In the genomic region with DNA sequence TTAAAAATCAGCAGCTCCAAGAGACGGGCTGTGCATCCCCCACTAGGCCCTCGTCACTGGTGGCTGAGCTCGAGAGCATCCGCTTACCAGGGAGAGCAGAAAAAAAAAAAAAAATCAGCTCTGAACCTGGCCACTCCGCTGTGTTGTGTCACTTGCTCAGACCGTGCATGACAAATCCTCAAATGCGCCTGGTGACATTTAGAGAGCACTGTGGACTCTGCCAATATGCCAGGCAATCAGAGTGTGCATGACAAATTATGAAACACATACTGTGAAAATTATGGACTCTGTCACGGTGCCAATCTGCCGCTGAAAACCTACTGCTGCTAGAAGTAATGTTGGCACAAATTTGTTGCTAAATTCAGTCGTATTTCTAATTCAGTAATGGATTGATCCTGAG, we compare ENCODE assay signal across 8 mouse cellular contexts.
DNase-seq lines count a peak whose midpoint lies in the region; ATAC-seq lines count a peak whose summit lies in the region.
"Had no signal": no experiment of that assay in that cellular context is flagged by ENCODE, and none has a peak within 500 bp of the region (broad histone marks: within the 10 kb centered on the region; RNA-seq: fewer than 3 reads in every experiment).

No protein-coding gene starts in this region.

- H3K27ac ChIP-seq in midbrain, embryonic 14.5 days (replicated peaks; ENCODE audit: low read depth, low read length) = peak overlapping the region; percentile 66

- 0 out of 2 replicates have a peak, but pooled peaks cover 13% of the 10 kb centered on the region for H3K4me1 ChIP-seq in midbrain, embryonic 14.5 days (ENCODE audit: control insufficient read depth, insufficient read depth, low read length)

- peak; percentile 76; the same call in 1 of the 2 replicates for ATAC-seq in midbrain, embryonic 14.5 days (ENCODE audit: low FRiP score, low TSS enrichment)
- no peak for ATAC-seq in megakaryocyte-erythroid progenitor cell, adult 5-6 weeks (replicated peaks; ENCODE audit: low FRiP score, low TSS enrichment, poor library complexity, severe bottlenecking)

- no peak overlapping the region for H3K4me2 ChIP-seq in midbrain, embryonic 14.5 days (ENCODE audit: low read length)

- 32% methylated on average over 10 of the region's 10 CpGs for WGBS in midbrain, embryonic 14.5 days

- no peak overlapping the region for H3K9ac ChIP-seq in midbrain, embryonic 14.5 days (replicated peaks; ENCODE audit: low read length)

- H3K4me3 ChIP-seq in midbrain, embryonic 14.5 days (replicated peaks; ENCODE audit: low read depth, low read length) = no peak overlapping the region
- H3K4me3 ChIP-seq: erythroblast, embryonic 14.5 days had no signal

- H3K9me3 ChIP-seq in midbrain, embryonic 14.5 days (ENCODE audit: control insufficient read depth, low read length) = no peaks in the 10 kb centered on the region

- peak; percentile 61 for DNase-seq in adrenal gland, postnatal 14 days
- DNase-seq in brain, embryonic 18.5 days (ENCODE audit: low read depth, low spot score) = peak; percentile 76
- DNase-seq in frontal cortex, postnatal 36 days (ENCODE audit: low spot score in 2 of 2) = peak; percentile 49 to 65
- peak; percentile 71 for DNase-seq in midbrain, embryonic 14.5 days
- no peak for DNase-seq in ovary, adult 18-20 months (ENCODE audit: low spot score)
- DNase-seq in urinary bladder, postnatal 14 days (ENCODE audit: low spot score) = no peak

- no peaks in the 10 kb centered on the region for H3K27me3 ChIP-seq in midbrain, embryonic 14.5 days (ENCODE audit: control insufficient read depth, insufficient read depth, low read length)

- H3K36me3 ChIP-seq in midbrain, embryonic 14.5 days (ENCODE audit: control insufficient read depth, insufficient read depth, low read length) = no peaks in the 10 kb centered on the region

Comparison
In these comparisons a context has a peak if more than half of its experiments do, and no peak if none do; other contexts are left out.
1. DNase-seq: peak in adrenal gland, postnatal 14 days (single experiment), brain, embryonic 18.5 days (single experiment), frontal cortex, postnatal 36 days (2 of 2) and midbrain, embryonic 14.5 days (single experiment); none in ovary, adult 18-20 months (single experiment) and urinary bladder, postnatal 14 days (single experiment).